Mouse (Mus musculus): Measurements from ENCODE around the gene Ndufb3. TPM values are rescaled to one million over a fixed set of nuclear protein-coding genes. Genes with fewer than 3 reads are reported as not detected.
"Not testable (repeated sequence)": the region's sequence is repeated elsewhere in the genome, so short reads cannot be mapped to it uniquely, and the experiment has no call there.

The Ndufb3 gene
- 7.0 TPM in 1 of 2 replicates, not detected in the other for polyA plus RNA-seq (2012; ENCODE audit: insufficient read depth, low replicate concordance)

GRCm38 (mm10) chr1:58586171-58586997 is at the start of gene Ndufb3, which contains the start of gene Fam126b:
Gene Ndufb3, plus strand, starts transcription at chr1:58586384.
Gene Fam126b, minus strand, starts transcription at chr1:58586323.
- Histone ChIP-seq H3K4me3 (replicated peaks) (peak within 1 kb of the TSS; percentile 99), H3K36me3 (replicated peaks; ENCODE audit: low read length) (peaks cover 9% of the 10 kb centered on the region), H3K27me3 (replicated peaks) (no peaks in the 10 kb centered on the region), H3K9me3 (no peaks in the 10 kb centered on the region), H3K4me1 (peaks cover 25% of the 10 kb centered on the region)
- TF ChIP-seq FLI1 (IDR thresholded peaks at IDR 0.05; ENCODE audit: low read length) = no peak
- no peak for TF ChIP-seq GATA1 (IDR thresholded peaks at IDR 0.05; ENCODE audit: borderline replicate concordance, low read length)

GRCm38 (mm10) chr1:58541386-58541785 is 44.8 kb upstream of the Ndufb3 start:
- H3K27me3 ChIP-seq (replicated peaks) = no peaks in the 10 kb centered on the region
- no peak for TF ChIP-seq FLI1 (IDR thresholded peaks at IDR 0.05; ENCODE audit: low read length)
- TF ChIP-seq GATA1 (IDR thresholded peaks at IDR 0.05; ENCODE audit: borderline replicate concordance, low read length) = no peak
- no peaks in the 10 kb centered on the region for H3K4me1 ChIP-seq
- H3K9me3 ChIP-seq = no peaks in the 10 kb centered on the region
- H3K36me3 ChIP-seq (replicated peaks; ENCODE audit: low read length) = peaks cover 90% of the 10 kb centered on the region
- no peak overlapping the region for H3K4me3 ChIP-seq (replicated peaks)

- H3K27me3 ChIP-seq (replicated peaks); H3K4me1 ChIP-seq; H3K4me3 ChIP-seq (replicated peaks); H3K9me3 ChIP-seq: not testable (repeated sequence)
- peaks cover 46% of the 10 kb centered on the region for H3K36me3 ChIP-seq (replicated peaks; ENCODE audit: low read length)
These were observed 25.8 kb upstream of the Ndufb3 start for GRCm38 (mm10) chr1:58560370-58560769.

GRCm38 (mm10) chr1:58562455-58562854 is 23.7 kb upstream of the Ndufb3 start:
- Histone ChIP-seq H3K36me3 (replicated peaks; ENCODE audit: low read length) (peaks cover 33% of the 10 kb centered on the region), H3K4me3 (replicated peaks) (no peak overlapping the region), H3K4me1 (no peaks in the 10 kb centered on the region), H3K27me3 (replicated peaks) (no peaks in the 10 kb centered on the region), H3K9me3 (no peaks in the 10 kb centered on the region)
- TF ChIP-seq GATA1 (IDR thresholded peaks at IDR 0.05; ENCODE audit: borderline replicate concordance, low read length) (no peak), FLI1 (IDR thresholded peaks at IDR 0.05; ENCODE audit: low read length) (no peak)

- Histone ChIP-seq H3K4me1 (peaks cover 3% of the 10 kb centered on the region; the same call in 1 of the 2 replicates), H3K36me3 (replicated peaks; ENCODE audit: low read length) (peaks cover 31% of the 10 kb centered on the region), H3K9me3 (no peaks in the 10 kb centered on the region), H3K27me3 (replicated peaks) (no peaks in the 10 kb centered on the region), H3K4me3 (replicated peaks) (no peak overlapping the region)
- TF ChIP-seq FLI1 (IDR thresholded peaks at IDR 0.05; ENCODE audit: low read length) (no peak), GATA1 (IDR thresholded peaks at IDR 0.05; ENCODE audit: borderline replicate concordance, low read length) (no peak)
These were observed 21.2 kb upstream of the Ndufb3 start for GRCm38 (mm10) chr1:58564981-58565380.

- Histone ChIP-seq H3K36me3 (replicated peaks; ENCODE audit: low read length) (peaks cover 25% of the 10 kb centered on the region), H3K27me3 (replicated peaks) (no peaks in the 10 kb centered on the region), H3K9me3 (no peaks in the 10 kb centered on the region), H3K4me3 (replicated peaks) (no peak overlapping the region), H3K4me1 (peaks cover 5% of the 10 kb centered on the region; the same call in 1 of the 2 replicates)
- TF ChIP-seq FLI1 (IDR thresholded peaks at IDR 0.05; ENCODE audit: low read length) (no peak), GATA1 (IDR thresholded peaks at IDR 0.05; ENCODE audit: borderline replicate concordance, low read length) (no peak)
These were observed 19.6 kb upstream of the Ndufb3 start for GRCm38 (mm10) chr1:58566621-58567020.

GRCm38 (mm10) chr1:58568456-58569130 is 17.6 kb upstream of the Ndufb3 start:
- H3K27me3 ChIP-seq (replicated peaks) = no peaks in the 10 kb centered on the region
- peaks cover 14% of the 10 kb centered on the region for H3K36me3 ChIP-seq (replicated peaks; ENCODE audit: low read length)
- H3K4me1 ChIP-seq = peaks cover 5% of the 10 kb centered on the region; the same call in 1 of the 2 replicates
- H3K4me3 ChIP-seq (replicated peaks) = no peak overlapping the region
- no peaks in the 10 kb centered on the region for H3K9me3 ChIP-seq
- TF ChIP-seq GATA1 (IDR thresholded peaks at IDR 0.05; ENCODE audit: borderline replicate concordance, low read length) (no peak), FLI1 (IDR thresholded peaks at IDR 0.05; ENCODE audit: low read length) (no peak)

GRCm38 (mm10) chr1:58570437-58570836 is 15.7 kb upstream of the Ndufb3 start:
- H3K4me3 ChIP-seq (replicated peaks) = no peak overlapping the region
- peaks cover 5% of the 10 kb centered on the region; the same call in 1 of the 2 replicates for H3K4me1 ChIP-seq
- no peaks in the 10 kb centered on the region for H3K9me3 ChIP-seq
- H3K36me3 ChIP-seq (replicated peaks; ENCODE audit: low read length) = no peaks in the 10 kb centered on the region
- H3K27me3 ChIP-seq (replicated peaks) = no peaks in the 10 kb centered on the region
- TF ChIP-seq GATA1 (IDR thresholded peaks at IDR 0.05; ENCODE audit: borderline replicate concordance, low read length) (no peak), FLI1 (IDR thresholded peaks at IDR 0.05; ENCODE audit: low read length) (no peak)

GRCm38 (mm10) chr1:58579179-58579578 is 7.0 kb upstream of the Ndufb3 start:
- no peak overlapping the region for H3K4me3 ChIP-seq (replicated peaks)
- peaks cover 2% of the 10 kb centered on the region for H3K36me3 ChIP-seq (replicated peaks; ENCODE audit: low read length)
- no peaks in the 10 kb centered on the region for H3K27me3 ChIP-seq (replicated peaks)
- TF ChIP-seq GATA1 (IDR thresholded peaks at IDR 0.05; ENCODE audit: borderline replicate concordance, low read length) = no peak
- TF ChIP-seq FLI1 (IDR thresholded peaks at IDR 0.05; ENCODE audit: low read length) = no peak
- no peaks in the 10 kb centered on the region for H3K9me3 ChIP-seq
- H3K4me1 ChIP-seq = peaks cover 4% of the 10 kb centered on the region; the same call in 1 of the 2 replicates

- H3K4me3 ChIP-seq (replicated peaks) = no peak overlapping the region
- TF ChIP-seq FLI1 (IDR thresholded peaks at IDR 0.05; ENCODE audit: low read length) = no peak
- no peak for TF ChIP-seq GATA1 (IDR thresholded peaks at IDR 0.05; ENCODE audit: borderline replicate concordance, low read length)
- H3K27me3 ChIP-seq (replicated peaks) = no peaks in the 10 kb centered on the region
- no peaks in the 10 kb centered on the region for H3K9me3 ChIP-seq
- peaks cover 11% of the 10 kb centered on the region for H3K4me1 ChIP-seq
- no peaks in the 10 kb centered on the region for H3K36me3 ChIP-seq (replicated peaks; ENCODE audit: low read length)
These were observed 3.6 kb upstream of the Ndufb3 start for GRCm38 (mm10) chr1:58582611-58583010.

All from megakaryocyte, embryonic 14.5 days (primary cell).